Mouse (Mus musculus) erythroblast, embryonic 14.5 days (primary cell): ENCODE measurements around the gene Slc6a5.

ENCODE experiments used
- GATA1 ChIP-seq: IDR thresholded peaks from 2 replicates; pipeline ENCODE4 v1.6.1; 2012; ENCODE audit warnings: low read length, inconsistent platforms, mixed read lengths
- TAL1 ChIP-seq: IDR thresholded peaks from 3 replicates; pipeline ENCODE4 v1.6.1; 2012; ENCODE audit warnings: low read length, inconsistent platforms, mixed read lengths

- no peak for TF ChIP-seq TAL1
- no peak for TF ChIP-seq GATA1
These were observed 3.2 kb downstream of the Slc6a5 start for GRCm38 (mm10) chr7:49913164-49913563.
